Mouse (Mus musculus) thymus, adult 2 months (tissue): ENCODE measurements at regions not wholly inside any gene's neighbourhood (a gene's known extent, or its start where the extent isn't known, plus 50 kb on each side); places are given as distances from the start of the nearest gene placed in this dataset.

Source experiments
- CTCF ChIP-seq: fragments of 200-500 bp; IDR thresholded peaks from 2 replicates; pipeline ENCODE4 v1.5.1; 2012; ENCODE audit warnings: mild to moderate bottlenecking, control low read depth, low read length, moderate library complexity, borderline replicate concordance; ENCODE audit not compliant: control insufficient read depth, poor library complexity, insufficient read depth; ENCODE audit errors: extremely low read depth
- POLR2A ChIP-seq: fragments of 200-500 bp; IDR thresholded peaks from 2 replicates; pipeline ENCODE4 v1.6.1; 2012; ENCODE audit warnings: mild to moderate bottlenecking, low read length, control low read depth, moderate library complexity; ENCODE audit not compliant: control insufficient read depth, poor library complexity, insufficient read depth; ENCODE audit errors: extremely low read depth

- TF ChIP-seq CTCF (no peak), POLR2A (no peak)
These were observed 123.4 kb upstream of the Egflam start for GRCm38 (mm10) chr15:7521611-7522010.
